Mouse (Mus musculus): ENCODE measurements around the gene Gfer. TPM values are rescaled to one million over a fixed set of nuclear protein-coding genes. Genes with fewer than 3 reads are reported as not detected.
"Not testable (repeated sequence)": the region's sequence is repeated elsewhere in the genome, so short reads cannot be mapped to it uniquely, and the experiment has no call there.

Gene Gfer
- polyA plus RNA-seq, 1 experiment from 2014 or later: 37.0 TPM

GRCm38 (mm10) chr17:24724184-24724583 is 28.2 kb upstream of the Gfer start, which contains the start of gene Ndufb10:
Gene Ndufb10 (minus strand): TSS chr17:24724478.
- peak within 1 kb of the TSS; percentile 81 for H3K27ac ChIP-seq (ENCODE audit: low read depth, low read length)
- no peaks in the 10 kb centered on the region for H3K9me3 ChIP-seq (ENCODE audit: control insufficient read depth, low read length)
- H3K4me2 ChIP-seq (ENCODE audit: low read depth, low read length): peak within 1 kb of the TSS; percentile 81
- WGBS: 0% methylated on average over 30 of the region's 30 CpGs
- peak within 1 kb of the TSS; percentile 86 for H3K9ac ChIP-seq (replicated peaks; ENCODE audit: low read depth, low read length)
- peak; percentile 62 for ATAC-seq (ENCODE audit: low read depth)
- peak within 1 kb of the TSS; percentile 76 for H3K4me3 ChIP-seq (ENCODE audit: low read depth, low read length)
- H3K4me1 ChIP-seq (ENCODE audit: control insufficient read depth, insufficient read depth, low read length): peaks cover 24% of the 10 kb centered on the region
- H3K27me3 ChIP-seq (ENCODE audit: control insufficient read depth, insufficient read depth, low read length): no peaks in the 10 kb centered on the region
- H3K36me3 ChIP-seq (ENCODE audit: control insufficient read depth, insufficient read depth, low read length): peaks cover 14% of the 10 kb centered on the region

- Histone ChIP-seq H3K4me3 (ENCODE audit: low read depth, low read length) (peak overlapping the region; percentile 76), H3K27ac (ENCODE audit: low read depth, low read length) (peak overlapping the region; percentile 81), H3K9ac (replicated peaks; ENCODE audit: low read depth, low read length) (peak overlapping the region; percentile 86), H3K27me3 (ENCODE audit: control insufficient read depth, insufficient read depth, low read length) (no peaks in the 10 kb centered on the region), H3K4me1 (ENCODE audit: control insufficient read depth, insufficient read depth, low read length) (peaks cover 26% of the 10 kb centered on the region), H3K9me3 (ENCODE audit: control insufficient read depth, low read length) (no peaks in the 10 kb centered on the region), H3K4me2 (ENCODE audit: low read depth, low read length) (peak overlapping the region; percentile 81), H3K36me3 (ENCODE audit: control insufficient read depth, insufficient read depth, low read length) (peaks cover 14% of the 10 kb centered on the region)
- WGBS: under 1% methylated on average over 15 of the region's 15 CpGs
- ATAC-seq (ENCODE audit: low read depth): peak; percentile 2; the same call in 1 of the 2 replicates
These were observed 27.9 kb upstream of the Gfer start for GRCm38 (mm10) chr17:24723881-24724180.

DNA sequence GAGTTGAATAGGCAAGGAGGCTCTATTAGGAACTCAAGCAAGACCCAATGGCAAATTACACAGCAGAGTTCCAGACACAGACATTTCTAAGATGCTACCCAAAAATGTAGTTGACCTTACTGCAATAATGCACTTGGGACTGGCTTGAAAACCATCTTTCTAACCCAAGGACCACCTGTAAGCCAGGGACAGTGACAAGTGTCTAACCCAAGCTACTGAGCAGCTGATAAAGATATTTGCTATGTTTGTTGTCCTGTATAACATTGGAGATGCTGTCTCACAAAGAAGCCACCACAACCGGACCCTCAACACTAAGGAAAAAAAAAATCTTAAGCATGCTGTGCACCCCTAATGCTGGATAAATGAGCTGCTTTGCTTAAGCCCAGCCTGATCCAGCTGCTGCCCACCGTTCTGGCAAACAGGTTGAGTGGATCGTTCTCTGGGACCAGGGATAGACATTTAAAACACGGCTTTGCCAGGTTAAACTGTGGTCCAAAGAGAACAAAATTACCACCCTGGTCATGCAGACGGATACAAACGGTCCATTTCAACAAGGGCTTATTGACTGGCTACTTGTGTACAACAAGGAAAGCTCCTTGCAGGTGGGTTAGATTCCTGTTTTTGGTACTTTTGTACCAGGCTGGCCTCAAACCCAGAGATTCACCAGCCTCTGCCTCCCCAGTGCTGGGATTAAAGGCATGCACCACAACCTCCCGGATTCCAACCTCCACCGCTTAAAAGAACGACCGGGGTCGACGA is 27.3 kb upstream of the Gfer start:
- H3K9me3 ChIP-seq (ENCODE audit: control insufficient read depth, low read length): no peaks in the 10 kb centered on the region
- H3K36me3 ChIP-seq (ENCODE audit: control insufficient read depth, insufficient read depth, low read length): peaks cover 14% of the 10 kb centered on the region
- H3K27ac ChIP-seq (ENCODE audit: low read depth, low read length): no peak overlapping the region
- peak overlapping the region; percentile 86 for H3K9ac ChIP-seq (replicated peaks; ENCODE audit: low read depth, low read length)
- H3K4me3 ChIP-seq (ENCODE audit: low read depth, low read length): peak overlapping the region; percentile 76
- H3K27me3 ChIP-seq (ENCODE audit: control insufficient read depth, insufficient read depth, low read length): no peaks in the 10 kb centered on the region
- 3% methylated on average over 12 of the region's 12 CpGs for WGBS
- no peak for ATAC-seq (ENCODE audit: low read depth)
- H3K4me1 ChIP-seq (ENCODE audit: control insufficient read depth, insufficient read depth, low read length): peaks cover 28% of the 10 kb centered on the region
- peak overlapping the region; percentile 81 for H3K4me2 ChIP-seq (ENCODE audit: low read depth, low read length)

GRCm38 (mm10) chr17:24722220-24722924 is 26.4 kb upstream of the Gfer start:
- H3K27ac ChIP-seq (ENCODE audit: low read depth, low read length): no peak overlapping the region
- H3K4me1 ChIP-seq (ENCODE audit: control insufficient read depth, insufficient read depth, low read length): peaks cover 28% of the 10 kb centered on the region
- WGBS: 34% methylated on average over 13 of the region's 13 CpGs
- no peaks in the 10 kb centered on the region for H3K9me3 ChIP-seq (ENCODE audit: control insufficient read depth, low read length)
- H3K4me2 ChIP-seq (ENCODE audit: low read depth, low read length): peak overlapping the region; percentile 81; the same call in 1 of the 2 replicates
- H3K9ac ChIP-seq (replicated peaks; ENCODE audit: low read depth, low read length): no peak overlapping the region
- ATAC-seq (ENCODE audit: low read depth): no peak
- peaks cover 14% of the 10 kb centered on the region for H3K36me3 ChIP-seq (ENCODE audit: control insufficient read depth, insufficient read depth, low read length)
- H3K27me3 ChIP-seq (ENCODE audit: control insufficient read depth, insufficient read depth, low read length): no peaks in the 10 kb centered on the region
- H3K4me3 ChIP-seq (ENCODE audit: low read depth, low read length): 0 out of 2 replicates have a peak overlapping the region, but pooled peaks have one; percentile 4

DNA sequence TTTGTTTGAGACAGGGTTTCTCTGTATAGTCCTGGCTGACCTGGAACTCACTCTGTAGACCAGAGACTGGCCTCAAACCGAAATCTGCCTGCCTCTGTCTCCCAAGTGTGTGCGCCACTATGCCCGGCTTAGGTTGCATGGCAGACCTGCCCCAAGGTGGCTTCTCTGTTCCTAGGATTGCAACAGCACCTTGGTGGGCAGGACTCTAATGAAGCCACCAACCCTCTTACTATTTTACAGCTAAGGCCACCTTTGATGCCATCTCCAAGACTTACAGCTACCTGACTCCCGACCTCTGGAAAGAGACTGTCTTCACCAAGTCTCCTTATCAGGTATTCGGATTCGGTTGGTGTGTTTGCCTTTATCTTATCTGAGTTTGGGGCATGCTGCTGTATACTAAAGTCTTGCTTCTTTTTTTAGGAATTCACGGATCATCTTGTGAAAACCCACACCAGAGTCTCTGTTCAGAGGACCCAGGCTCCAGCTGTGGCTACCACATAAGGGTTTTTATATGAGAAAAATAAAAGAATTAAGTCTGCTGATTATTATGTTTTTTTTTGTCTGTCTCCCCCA is 25.5 kb upstream of the Gfer start:
- 74% methylated on average over 7 of the region's 7 CpGs for WGBS
- H3K36me3 ChIP-seq (ENCODE audit: control insufficient read depth, insufficient read depth, low read length): peaks cover 14% of the 10 kb centered on the region
- not testable (repeated sequence) for H3K27ac ChIP-seq (ENCODE audit: low read depth, low read length); H3K9me3 ChIP-seq (ENCODE audit: control insufficient read depth, low read length); H3K27me3 ChIP-seq (ENCODE audit: control insufficient read depth, insufficient read depth, low read length); ATAC-seq (ENCODE audit: low read depth)
- H3K4me1 ChIP-seq (ENCODE audit: control insufficient read depth, insufficient read depth, low read length): peaks cover 28% of the 10 kb centered on the region
- H3K4me3 ChIP-seq (ENCODE audit: low read depth, low read length): peak overlapping the region; percentile 83; the same call in 1 of the 2 replicates
- 0 out of 2 replicates have a peak overlapping the region, but pooled peaks have one; percentile 32 for H3K9ac ChIP-seq (replicated peaks; ENCODE audit: low read depth, low read length)
- peak overlapping the region; percentile 71 for H3K4me2 ChIP-seq (ENCODE audit: low read depth, low read length)

DNA sequence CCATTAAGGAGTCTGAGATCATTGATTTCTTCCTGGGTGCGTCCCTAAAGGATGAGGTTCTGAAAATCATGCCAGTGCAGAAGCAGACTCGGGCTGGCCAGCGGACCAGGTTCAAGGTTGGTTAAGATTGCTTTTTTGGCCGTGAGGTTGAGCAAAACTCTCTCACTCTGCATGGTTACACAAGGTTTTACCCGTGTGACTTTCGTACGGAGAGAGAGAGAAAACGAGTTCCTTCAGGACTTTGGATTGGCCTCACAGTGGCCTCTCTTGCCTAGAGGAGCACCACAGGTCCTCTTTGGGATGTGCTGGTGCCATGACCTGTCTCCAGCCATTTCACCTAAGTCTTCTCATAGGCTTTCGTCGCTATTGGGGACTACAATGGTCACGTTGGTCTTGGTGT is 24.7 kb upstream of the Gfer start:
- H3K4me1 ChIP-seq (ENCODE audit: control insufficient read depth, insufficient read depth, low read length): peaks cover 28% of the 10 kb centered on the region
- peak overlapping the region; percentile 83 for H3K4me3 ChIP-seq (ENCODE audit: low read depth, low read length)
- H3K27ac ChIP-seq (ENCODE audit: low read depth, low read length); ATAC-seq (ENCODE audit: low read depth); H3K27me3 ChIP-seq (ENCODE audit: control insufficient read depth, insufficient read depth, low read length); H3K9me3 ChIP-seq (ENCODE audit: control insufficient read depth, low read length): not testable (repeated sequence)
- peak overlapping the region; percentile 71 for H3K4me2 ChIP-seq (ENCODE audit: low read depth, low read length)
- H3K36me3 ChIP-seq (ENCODE audit: control insufficient read depth, insufficient read depth, low read length): peaks cover 19% of the 10 kb centered on the region
- peak overlapping the region; percentile 83 for H3K9ac ChIP-seq (replicated peaks; ENCODE audit: low read depth, low read length)
- 1% methylated on average over 11 of the region's 11 CpGs for WGBS

- H3K27ac ChIP-seq (ENCODE audit: low read depth, low read length): peak overlapping the region; percentile 87
- peak; percentile 98 for ATAC-seq (ENCODE audit: low read depth)
- peaks cover 28% of the 10 kb centered on the region for H3K4me1 ChIP-seq (ENCODE audit: control insufficient read depth, insufficient read depth, low read length)
- WGBS: 0% methylated on average over 61 of the region's 61 CpGs
- H3K36me3 ChIP-seq (ENCODE audit: control insufficient read depth, insufficient read depth, low read length): peaks cover 19% of the 10 kb centered on the region
- H3K4me3 ChIP-seq (ENCODE audit: low read depth, low read length): peak overlapping the region; percentile 83
- H3K27me3 ChIP-seq (ENCODE audit: control insufficient read depth, insufficient read depth, low read length): no peaks in the 10 kb centered on the region
- H3K4me2 ChIP-seq (ENCODE audit: low read depth, low read length): peak overlapping the region; percentile 71
- peak overlapping the region; percentile 83 for H3K9ac ChIP-seq (replicated peaks; ENCODE audit: low read depth, low read length)
- H3K9me3 ChIP-seq (ENCODE audit: control insufficient read depth, low read length): no peaks in the 10 kb centered on the region
These were observed 23.7 kb upstream of the Gfer start for GRCm38 (mm10) chr17:24719494-24720222.

DNA sequence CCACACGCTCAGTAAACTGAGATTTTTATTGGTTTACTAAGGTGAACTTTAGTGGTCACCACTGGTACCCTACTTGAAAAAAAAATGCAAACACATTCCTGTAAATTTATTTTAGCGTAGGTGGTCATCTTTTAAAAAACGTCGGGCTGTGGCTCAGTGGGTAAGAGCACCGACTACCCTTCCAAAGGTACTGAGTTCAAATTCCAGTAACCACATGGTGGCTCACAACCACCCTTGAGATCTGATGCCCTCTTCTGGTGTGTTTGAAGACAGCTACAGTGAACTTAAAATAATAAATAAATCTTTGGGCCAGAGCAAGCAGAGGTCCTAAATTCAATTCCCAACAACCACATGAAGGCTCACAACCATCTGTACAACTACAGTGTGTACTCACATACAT is 23.0 kb upstream of the Gfer start:
- Histone ChIP-seq H3K4me1 (ENCODE audit: control insufficient read depth, insufficient read depth, low read length) (peaks cover 28% of the 10 kb centered on the region), H3K4me3 (ENCODE audit: low read depth, low read length) (peak overlapping the region; percentile 83), H3K4me2 (ENCODE audit: low read depth, low read length) (peak overlapping the region; percentile 55), H3K9ac (replicated peaks; ENCODE audit: low read depth, low read length) (peak overlapping the region; percentile 83), H3K36me3 (ENCODE audit: control insufficient read depth, insufficient read depth, low read length) (peaks cover 19% of the 10 kb centered on the region)
- ATAC-seq (ENCODE audit: low read depth); H3K27me3 ChIP-seq (ENCODE audit: control insufficient read depth, insufficient read depth, low read length); H3K27ac ChIP-seq (ENCODE audit: low read depth, low read length); H3K9me3 ChIP-seq (ENCODE audit: control insufficient read depth, low read length): not testable (repeated sequence)
- 65% methylated on average over 5 of the region's 5 CpGs for WGBS

Data from neural tube, embryonic 14.5 days (tissue).